Mouse (Mus musculus) lung, postnatal 36 days (tissue): ENCODE measurements around the gene Pdgfc.
A peak's percentile ranks its signal among the peaks of the same experiment; 100 is the strongest.
"Not testable (repeated sequence)": the region's sequence is repeated elsewhere in the genome, so short reads cannot be mapped to it uniquely, and the experiment has no call there.

Experiments used
- DNase-seq: peaks from one replicate; pipeline ENCODE4 v3.0.0; 2022; ENCODE audit warnings: mixed read lengths

Gene Pdgfc

DNA sequence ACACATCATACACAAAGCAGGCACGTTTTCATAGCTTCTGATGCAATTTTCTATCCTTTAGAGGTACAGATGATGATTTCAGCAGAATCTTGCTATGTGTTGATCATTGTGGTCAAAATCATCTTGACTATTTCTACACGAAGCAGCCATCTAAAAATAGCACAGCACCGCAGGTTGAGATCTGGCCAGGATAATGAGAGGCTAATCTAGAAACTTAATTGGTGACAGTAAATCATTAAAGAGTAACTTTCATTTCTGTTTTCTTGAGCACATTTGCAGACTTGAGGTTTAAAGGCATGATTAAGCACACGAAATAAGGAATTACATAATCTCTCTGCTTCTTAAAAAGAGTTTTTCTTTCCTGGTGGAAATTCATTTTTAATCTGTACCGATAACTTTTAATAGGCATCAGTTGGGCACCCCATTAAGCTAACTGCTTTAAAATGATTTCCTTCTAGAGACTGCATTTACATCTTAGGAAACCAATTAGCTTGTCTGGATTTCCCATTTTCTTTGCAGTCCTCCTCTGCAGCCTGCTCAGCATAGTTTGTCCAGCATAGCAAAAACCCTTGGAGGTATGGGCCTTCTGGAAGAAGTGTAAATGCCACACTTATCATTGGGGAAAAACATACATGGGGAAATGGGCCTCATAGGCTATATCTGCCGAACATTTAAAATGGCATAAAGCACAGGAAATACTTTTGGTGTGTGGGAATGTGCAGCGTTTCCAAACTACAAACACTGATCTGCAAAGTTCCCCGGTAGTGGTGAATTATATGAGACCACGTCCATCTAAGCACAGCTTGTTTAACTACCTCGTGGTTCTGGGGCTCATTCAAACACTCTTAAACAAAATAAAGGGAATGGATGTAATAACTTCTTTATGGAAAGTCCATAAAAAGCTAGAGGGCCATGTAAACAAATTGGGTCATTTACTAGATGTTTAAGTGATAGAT, 10.7 kb downstream of the Pdgfc start:
- DNase-seq, result no peak

DNA sequence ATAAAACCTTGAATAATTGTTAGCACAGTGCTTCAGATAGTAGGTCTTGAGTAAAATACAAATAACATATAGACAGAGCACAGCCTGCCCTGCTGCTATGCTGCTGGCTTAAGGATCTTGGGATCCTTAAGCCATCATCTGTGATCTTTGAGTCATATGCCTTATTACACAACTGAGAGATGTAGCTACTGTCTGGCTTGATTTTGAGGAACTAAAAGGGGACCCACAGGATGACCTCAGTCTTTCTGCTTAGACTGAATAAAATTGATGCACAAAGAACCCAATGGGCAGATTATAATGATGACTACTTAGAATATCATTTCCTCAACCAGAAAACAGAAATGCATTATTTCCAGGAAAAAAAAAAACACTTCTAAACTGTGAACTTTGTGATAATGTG, 15.3 kb downstream of the Pdgfc start:
- peak; percentile 36 for DNase-seq

DNA sequence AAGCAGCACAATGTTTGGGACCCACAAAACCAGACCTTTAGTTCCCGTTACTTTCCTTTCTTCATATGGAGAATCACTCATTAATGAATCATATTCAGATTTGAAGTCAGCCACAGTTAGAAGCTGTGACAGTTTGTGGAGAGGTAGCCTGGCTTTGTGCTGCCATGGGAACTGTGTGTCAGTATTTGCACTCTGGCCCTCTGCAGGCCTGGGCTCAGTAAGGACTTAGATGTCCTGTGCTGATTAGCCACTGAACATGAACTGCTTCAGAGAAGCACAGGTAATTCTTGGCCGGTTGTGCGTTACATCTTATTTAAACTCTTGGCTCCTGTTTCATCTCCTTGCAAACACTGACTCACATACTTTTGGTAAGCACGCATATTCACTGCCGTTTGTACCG, 16.2 kb downstream of the Pdgfc start:
- no peak for DNase-seq

DNA sequence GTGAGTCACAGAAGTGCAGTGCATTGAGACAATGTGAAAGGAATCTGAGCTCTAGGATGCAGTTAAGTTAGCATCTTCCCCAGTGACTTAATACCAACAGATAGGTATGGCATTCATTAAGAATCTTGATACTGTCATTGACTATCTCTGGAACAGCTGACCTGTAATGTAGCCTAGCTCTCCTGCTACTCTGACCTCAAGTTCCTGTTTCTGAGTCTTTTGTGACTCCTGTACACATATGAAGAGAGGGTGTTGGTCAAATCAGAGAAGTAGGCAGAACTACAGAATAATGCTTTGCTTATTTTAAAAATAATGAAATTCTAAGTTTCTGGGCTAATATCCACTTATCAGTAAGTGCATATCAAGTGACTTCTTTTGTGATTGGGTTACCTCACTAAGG, 17.9 kb downstream of the Pdgfc start:
- DNase-seq, result no peak

DNA sequence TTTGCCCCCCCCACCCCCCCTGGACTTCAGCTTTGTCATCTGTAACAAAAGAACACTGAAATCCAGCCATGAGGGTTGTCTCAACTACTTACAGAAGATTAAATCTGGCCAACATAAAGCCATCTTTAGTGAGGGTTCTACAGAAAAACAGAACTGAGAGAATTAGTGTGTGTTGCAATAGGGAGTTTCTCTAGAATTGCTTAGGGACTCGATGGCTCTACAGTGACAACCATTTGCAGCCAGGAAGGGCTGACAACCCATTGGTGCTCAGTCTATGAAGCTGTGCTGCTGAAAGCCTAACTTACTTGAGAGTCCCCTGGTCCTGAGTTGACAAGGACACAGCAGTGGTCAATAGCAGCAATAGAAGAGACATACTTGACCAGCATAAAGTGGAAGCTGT, 21.5 kb downstream of the Pdgfc start:
- no peak for DNase-seq

DNA sequence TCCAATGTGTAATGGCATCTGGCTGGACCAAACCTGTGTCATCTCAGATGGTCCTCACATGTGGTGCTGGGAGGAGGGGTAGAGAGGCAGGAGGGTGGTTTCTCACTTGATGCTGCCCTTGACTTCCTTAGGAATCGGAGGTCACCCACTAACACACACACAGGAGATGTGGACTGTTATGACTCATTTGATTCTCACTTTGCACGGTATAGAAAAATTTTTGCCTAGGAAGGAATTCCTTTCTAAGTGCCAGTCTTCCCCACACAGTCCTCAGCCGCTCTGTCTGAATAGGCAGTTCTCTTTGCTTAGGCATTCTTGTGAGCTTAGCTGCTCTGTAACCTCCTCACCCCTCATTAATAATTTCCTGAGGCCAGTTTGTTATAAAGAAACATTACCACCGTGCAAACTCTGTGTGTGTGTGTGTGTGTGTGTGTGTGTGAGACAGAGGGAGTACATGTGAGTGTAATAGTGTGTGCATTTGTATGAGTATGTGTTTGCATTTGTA, 22.4 kb downstream of the Pdgfc start:
- no peak for DNase-seq

DNA sequence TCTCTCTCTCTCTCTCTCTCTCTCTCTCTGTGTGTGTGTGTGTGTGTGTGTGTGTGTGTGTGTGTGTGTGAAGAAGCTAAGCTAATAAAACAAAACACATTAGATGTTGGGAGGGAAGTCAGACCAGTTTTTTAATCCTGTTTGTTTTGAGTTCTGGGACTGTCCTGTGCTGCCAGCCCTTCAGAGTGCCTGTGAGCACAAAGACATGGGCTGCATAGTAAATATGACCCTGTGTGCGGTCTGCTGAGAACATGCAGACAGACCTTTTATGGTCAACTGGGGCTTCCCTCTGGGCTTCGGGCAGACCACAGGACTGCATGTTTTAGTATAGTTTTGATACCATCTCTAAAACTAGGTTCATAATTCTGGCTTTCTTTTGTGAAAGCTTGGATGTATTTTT, 32.3 kb downstream of the Pdgfc start:
- no peak for DNase-seq

DNA sequence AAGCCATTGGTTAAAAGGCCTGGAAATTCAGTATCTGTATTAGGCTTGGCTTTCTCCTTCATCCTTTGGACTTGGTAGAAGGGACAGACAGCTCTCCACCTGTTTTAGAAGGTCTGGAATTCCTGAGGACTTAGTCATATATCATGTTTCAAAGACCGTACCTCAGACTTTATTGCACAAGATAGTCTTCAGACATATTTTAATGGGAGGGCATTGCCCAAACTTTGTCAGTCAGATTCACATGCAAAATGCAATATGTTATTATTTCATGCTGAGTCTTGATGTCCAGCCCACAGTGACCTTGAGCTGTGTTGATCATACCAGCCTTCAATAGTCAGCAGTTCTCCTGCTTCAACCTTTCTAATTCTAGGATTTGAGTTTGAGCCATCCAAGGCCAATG, 64.9 kb downstream of the Pdgfc start:
- DNase-seq, result no peak

DNA sequence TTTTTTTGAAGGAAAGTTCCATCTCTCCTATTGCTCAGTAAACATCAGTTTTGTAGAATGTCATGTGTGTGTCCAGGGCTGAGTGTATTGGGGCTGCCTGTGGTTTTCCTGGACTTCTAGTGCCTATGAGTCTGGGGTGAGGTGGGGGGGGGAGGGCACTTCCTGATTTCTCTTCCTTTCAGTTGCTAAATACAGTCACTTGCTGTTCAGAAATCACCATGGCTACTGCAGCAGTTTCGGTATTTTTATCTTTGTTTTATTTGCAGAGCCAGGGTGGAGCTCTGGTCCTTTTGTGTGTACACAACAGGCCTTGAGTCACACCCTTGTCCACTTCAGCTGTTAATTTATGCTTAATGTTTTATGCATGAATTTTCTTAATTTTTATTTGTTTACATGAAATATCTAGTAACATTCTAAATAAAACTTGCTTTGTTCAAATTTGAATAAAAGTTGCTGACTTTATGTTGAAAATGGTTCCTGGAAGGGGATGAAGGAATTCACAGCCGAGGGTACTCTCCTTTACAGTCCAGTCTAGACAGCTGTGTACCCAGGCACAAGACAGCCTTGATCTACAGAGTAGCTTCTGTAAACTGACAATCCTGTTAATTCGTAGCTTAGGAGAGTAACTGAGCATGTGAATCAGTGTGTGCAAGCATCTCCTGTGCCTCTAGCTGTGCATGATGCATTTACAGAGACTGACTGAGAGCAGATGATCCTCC, 66.1 kb downstream of the Pdgfc start:
- peak; percentile 59 for DNase-seq

DNA sequence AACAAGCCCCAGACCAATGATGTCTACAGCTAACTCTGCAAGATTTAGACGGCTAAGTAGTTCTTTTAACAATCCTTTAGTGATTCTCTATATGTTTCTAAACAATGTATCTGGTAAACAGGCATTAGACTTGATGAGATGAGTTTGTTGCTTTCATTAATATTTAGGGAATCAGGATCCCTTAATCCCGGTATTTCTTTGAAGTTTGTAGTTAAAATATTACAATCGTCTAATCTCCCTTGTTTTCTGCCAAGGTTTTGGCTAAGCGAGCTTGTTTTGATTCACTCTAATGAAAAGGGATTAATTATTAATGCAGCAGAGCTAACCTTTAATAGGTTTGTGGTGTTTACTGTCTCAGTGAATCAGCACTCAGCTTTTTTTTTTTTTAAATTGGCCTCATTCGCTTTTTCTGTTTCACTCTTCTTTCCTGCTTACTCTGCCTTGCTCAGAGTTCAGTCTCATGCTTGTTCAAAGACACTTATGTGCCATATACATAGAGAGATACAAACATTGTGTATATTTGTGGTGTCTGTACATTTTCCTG, 66.7 kb downstream of the Pdgfc start:
- no peak for DNase-seq

DNA sequence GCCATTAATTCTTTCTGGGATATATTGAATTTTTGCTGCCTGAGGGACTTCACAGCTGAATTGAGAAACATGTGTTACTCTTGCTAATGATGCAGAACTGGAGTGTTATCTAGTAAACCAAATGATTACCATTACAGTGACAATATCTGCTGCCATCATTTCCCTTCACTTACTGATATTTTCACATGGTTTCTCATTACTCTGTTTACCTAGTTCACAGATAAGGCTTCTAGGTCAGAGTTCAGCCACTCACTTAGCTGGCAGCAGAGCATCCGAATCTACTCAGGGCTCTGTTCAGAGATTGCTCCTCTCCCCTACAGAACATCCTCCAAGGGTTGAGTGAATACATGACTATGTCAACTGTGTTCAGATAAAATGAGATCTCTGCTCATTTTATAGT, 71.3 kb downstream of the Pdgfc start:
- DNase-seq, result no peak

DNA sequence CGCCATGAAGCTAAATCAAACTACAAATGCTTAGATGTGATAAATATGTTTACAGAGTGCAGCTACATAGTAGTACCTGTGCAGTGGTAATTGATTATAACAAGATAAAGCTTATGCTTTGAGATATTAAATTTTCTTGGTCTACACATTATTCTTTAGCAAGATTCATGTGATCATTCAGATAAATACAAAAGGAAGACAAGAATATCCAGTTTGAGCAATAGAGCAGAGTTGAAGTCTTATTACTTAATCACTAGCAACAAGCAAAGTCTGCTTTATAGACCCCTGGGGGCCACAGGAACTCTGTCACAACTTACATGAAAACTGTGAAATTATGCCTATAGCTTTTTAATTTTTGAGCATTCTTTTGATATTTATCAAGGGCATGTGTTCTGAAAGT, 74.8 kb downstream of the Pdgfc start:
- no peak for DNase-seq

DNA sequence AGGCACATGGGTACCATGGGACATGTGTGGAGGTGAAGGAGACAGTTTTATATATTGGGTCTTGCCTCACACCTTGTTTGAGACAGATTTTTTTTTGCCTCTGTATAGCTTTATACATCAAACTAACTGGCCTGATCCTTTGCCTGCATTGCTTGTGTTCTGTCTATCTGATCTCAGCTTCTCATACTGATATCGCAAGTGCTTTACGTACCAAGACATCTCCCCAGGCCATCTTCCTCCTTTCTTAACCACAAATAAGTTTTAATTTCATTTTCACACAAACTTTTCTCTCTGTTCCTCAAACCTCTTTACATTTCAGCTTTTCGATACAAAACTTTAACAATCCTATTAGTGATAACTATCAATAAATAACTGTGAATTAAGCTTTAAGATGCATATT, 76.7 kb downstream of the Pdgfc start:
- DNase-seq, result peak; percentile 6

DNA sequence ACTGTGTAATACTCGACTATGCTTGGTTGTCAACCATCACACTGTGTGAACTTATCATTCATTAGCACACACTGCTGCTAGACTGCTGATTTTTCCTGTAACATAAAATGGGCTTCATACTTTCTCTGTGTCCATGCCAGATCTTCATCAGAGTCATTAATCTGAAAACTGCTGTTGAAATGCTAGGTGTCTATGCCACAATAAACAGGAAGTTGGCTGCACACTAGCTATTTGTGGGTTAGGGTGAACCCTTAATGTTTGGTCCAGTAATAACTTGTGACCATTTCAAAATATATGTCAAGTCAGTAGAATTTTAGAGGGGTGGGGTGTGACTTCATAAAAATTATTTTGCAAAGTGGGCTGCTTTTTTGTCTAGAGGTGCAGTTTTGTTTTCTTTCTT, 84.4 kb downstream of the Pdgfc start:
- DNase-seq, result no peak

DNA sequence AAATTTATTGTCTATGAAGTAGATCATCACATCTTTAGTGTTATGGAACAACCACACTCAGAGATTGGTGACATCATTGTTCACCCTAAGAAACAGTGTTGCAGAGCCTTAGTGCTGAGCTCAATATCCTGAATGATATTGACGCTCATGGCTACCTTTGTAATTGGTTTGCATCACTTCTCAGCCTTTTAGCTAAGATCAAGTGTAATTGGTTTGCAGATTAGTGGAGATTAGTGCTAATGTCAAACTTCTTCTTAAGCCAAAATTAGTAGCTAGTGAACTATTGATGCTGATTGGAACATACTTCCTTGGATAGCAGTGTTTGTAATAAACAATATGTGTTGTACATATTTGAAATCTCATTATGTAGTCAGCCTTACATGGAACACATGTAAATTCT, 85.5 kb downstream of the Pdgfc start:
- DNase-seq, result no peak

DNA sequence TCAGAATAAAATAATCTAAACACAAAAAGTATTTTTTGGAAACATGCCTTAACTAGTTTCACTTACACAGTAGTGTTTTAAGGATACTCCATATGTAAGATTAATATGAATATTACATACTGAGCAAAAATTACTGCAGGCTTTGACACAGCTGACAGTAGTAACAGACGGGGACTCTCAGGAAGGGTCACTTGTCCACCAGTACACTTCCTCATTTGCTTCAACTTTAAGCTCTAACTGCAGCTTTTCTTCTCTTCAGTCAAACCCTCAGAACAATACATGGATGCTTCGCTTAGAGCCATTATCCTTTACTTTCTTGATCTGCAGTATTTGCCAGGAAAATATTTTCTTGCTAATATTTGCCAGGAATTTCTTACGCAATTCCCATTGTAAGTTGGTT, 87.2 kb downstream of the Pdgfc start:
- DNase-seq, result no peak

DNA sequence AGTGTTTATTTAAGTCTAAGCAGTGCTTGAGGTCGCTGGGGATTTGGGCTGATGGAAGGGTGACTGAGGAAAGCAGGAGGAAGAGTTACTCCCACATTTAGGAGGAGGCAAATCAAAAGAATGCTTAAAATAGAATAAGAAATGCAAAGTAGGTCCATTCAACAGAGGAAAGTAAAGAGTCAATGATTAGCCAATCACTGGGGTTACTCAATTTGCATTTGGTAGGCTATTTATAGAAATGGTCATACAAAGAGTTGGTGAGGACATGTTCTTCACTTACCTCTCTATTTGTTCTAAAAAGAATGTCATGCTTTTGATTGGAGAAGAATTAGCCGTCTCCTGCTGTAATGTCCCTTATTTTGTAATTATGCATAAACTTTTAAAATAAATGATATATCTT, 90.8 kb downstream of the Pdgfc start:
- DNase-seq, result peak; percentile 15

DNA sequence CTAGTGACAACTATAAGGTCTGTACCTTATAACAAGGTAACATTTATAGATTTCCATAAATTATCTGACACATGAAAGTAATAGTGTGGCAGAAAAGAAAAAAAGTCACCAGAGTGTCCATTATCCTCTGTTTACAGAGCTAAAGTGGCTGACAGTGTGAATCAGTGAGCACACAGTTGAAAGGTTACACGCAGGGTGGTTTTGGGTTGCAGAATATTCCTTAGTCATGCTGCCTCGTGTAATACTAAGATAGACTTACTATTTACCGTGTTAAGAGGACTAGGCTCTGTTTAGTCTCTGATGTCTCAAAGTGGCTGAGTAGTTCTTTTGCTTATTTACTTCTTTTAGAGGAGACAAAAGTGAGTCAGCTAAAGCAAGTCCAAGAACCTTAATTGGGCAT, 100.8 kb downstream of the Pdgfc start:
- DNase-seq, result no peak

DNA sequence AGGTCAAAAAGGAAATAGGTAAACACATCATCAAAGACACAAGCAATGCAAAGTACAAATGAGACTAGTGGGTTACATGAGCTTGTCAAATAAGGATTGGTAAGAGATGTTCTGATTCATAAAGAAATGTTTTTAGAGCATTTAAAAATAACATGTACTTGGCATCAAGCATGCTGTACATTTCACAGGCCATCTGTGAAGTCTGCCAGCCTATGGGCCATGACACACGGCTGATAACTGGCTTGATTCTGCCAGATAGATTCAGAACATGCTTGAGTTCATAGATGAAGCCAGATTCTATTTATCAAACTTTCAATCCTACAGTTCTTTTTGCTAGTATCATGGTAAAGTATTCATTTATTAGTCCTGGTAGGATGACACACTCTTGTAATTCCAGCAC, 101.8 kb downstream of the Pdgfc start:
- DNase-seq, result not testable (repeated sequence)

DNA sequence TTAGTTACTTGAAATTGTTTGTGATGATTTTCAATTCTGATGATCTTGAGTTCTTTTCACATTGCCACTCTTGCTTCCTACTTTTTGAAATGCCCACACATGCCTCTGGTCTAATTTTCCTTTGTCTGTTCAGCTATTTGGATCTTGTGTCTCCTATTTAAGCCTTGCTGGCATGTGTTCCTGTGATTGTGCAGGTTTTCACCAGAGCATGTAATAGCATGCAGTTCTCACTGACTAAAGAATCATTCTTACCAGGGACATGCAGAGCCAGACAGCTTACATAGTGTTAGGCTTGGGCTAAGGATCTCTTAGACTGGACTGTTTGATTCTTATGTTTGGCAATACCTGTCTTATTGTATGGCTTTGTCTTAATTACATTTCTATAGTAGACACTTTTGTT, 107.5 kb downstream of the Pdgfc start:
- no peak for DNase-seq

DNA sequence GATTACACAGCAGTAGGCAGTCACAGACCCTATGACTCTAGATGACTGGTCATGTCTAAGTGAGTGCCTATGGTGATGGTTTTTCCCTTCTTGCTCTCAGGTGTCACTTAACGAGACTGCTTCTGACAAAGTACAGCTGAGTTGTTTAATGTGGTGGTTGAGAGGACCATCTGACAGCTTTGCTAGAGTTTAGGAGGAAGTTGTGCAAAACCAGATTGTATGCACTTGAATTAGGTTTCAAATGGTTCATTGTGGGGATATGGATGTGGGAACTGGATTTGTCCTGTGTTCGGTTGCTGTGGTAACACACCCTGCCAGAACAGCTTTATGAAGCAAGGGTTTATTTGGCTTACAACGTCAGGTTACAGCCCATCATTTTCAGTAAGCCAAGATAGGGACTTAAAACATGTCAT, 112.9 kb downstream of the Pdgfc start:
- peak; percentile 4 for DNase-seq

DNA sequence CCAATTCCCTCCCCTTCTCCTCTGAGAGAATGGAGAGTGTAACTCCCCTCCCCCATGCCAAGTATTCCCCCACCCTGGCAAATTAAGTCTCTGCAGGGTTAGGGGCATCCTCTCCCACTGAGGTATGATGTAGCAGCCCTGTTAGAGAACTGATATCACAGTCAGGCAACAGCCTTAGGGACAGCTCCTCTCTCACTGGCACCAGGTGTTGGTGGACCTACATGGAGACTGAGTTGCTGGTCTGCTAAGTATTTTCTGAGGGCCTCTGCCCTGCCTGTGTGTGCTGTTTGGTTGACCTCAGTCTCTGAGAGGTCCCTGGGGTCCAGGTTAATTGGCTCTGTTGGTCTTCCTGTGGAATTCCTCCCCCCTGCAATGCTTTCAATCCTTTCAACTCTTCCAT, 114.0 kb downstream of the Pdgfc start:
- no peak for DNase-seq

DNA sequence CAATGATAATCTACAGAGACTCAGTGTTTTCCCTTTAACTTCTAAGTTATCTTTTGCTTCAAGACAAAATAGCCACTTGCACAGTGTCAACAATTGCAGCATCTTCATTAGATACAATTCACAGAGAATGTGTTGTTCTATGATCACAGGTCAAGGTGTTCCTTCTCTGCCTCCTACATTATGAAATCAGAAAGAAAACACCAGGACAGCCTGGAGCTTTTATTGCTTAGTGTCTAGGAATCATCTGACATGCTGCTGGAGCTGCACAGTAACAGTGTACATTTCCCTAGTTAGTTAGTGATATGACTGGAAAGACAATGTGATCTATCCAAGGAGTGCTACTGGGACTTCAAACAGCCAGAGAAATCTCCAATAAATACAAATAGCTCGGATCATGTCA, 118.2 kb downstream of the Pdgfc start:
- DNase-seq, result no peak
